Mouse (Mus musculus) urinary bladder, postnatal 4 days (tissue): ENCODE measurements around the gene Olfr635.
"Not testable (repeated sequence)": the region's sequence is repeated elsewhere in the genome, so short reads cannot be mapped to it uniquely, and the experiment has no call there.

Experiments used
- DNase-seq, 2 experiments: peaks; one replicate each; pipeline ENCODE4 v3.0.0; 2021 to 2022; ENCODE audit warnings: low spot score in 2 of 2

Olfr635 gene

DNA sequence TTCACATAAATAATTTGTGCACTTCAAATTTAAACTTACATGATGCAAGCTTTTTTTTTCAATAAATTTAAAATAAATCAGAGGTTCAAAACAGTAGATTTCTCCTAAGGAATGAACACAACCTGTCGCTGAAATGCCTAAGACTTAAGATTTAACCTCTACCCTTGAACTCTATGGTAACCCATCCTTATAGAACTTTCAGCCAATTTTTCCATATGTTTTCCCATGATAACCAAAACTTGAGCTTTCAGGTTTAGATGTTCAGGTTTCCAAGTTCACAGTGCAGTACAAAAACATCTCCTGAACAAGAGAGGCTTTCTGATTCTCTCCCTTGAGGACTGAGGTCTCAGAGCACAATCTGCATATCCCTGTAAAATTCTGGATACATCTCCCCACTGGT lies at the start of gene Olfr635:
Gene Olfr635, plus strand, starts transcription at position 301 of the 400 bp plus-strand sequence.
- no peak for DNase-seq

GRCm38 (mm10) chr7:103928525-103928924 lies 42.4 kb upstream of the Olfr635 start, which contains the start of gene Olfr631:
TSS of gene Olfr631 (plus strand) at chr7:103928825.
- no peak for DNase-seq

- DNase-seq: no peak
Measured at GRCm38 (mm10) chr7:103934264-103934663, 36.7 kb upstream of the Olfr635 start, which contains the start of gene Olfr632. TSS of gene Olfr632 (plus strand) at chr7:103934347.

- no peak for DNase-seq
Measured at GRCm38 (mm10) chr7:103942730-103943129, 28.2 kb upstream of the Olfr635 start.

- no peak for DNase-seq
Measured at GRCm38 (mm10) chr7:103944137-103944536, 26.8 kb upstream of the Olfr635 start, which contains the start of gene Olfr633. TSS of gene Olfr633 (plus strand) at chr7:103944437.

GRCm38 (mm10) chr7:103966873-103967272 lies 4.1 kb upstream of the Olfr635 start:
- DNase-seq: not testable (repeated sequence)

GRCm38 (mm10) chr7:103971782-103972181 lies 830 bp downstream of the Olfr635 start:
- DNase-seq: no peak

- no peak for DNase-seq
Measured at GRCm38 (mm10) chr7:103998446-103998845, 27.5 kb downstream of the Olfr635 start, which contains the start of gene Olfr638. TSS of gene Olfr638 (plus strand) at chr7:103998746.

DNA sequence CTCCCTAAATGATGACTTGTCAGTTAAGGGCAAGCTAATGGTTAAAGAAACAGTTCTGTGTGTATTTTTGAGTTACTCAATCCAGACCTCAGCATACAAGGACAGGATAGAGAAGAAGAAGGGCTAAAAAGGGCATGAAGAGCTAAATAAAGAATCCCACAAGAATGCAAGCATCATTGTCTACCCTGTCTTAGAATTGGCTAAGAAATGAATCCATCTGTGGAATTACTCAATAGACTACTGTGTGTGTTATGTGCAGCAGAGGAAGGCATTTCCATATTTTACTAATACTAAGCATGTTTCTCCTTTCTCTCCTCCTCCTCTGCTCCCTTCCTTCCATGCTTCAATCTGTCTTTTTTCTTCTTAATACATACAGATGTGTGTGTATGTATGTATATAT lies 28.2 kb downstream of the Olfr635 start:
- no peak for DNase-seq

DNA sequence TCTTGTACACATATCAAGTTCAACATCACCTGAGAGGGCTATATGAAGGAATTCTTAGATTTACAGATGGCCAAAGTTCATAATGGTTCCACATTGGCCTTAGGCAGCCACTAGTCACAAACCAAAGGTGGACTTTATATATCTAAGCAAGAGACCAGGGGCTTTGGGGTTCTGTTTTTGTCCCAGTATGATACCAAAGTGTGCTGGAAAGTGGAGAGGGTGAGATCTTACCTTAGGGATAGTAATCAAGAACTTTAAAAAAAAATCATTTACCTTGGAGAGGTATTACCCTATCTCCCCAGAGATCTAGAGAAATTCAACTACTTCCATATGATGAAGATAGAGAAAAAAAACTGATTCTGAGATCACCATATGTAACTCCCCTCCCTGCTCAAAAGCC lies 46.3 kb downstream of the Olfr635 start, which contains the start of gene Olfr639:
Gene Olfr639, minus strand, starts transcription at position 101 of the 400 bp plus-strand sequence.
- DNase-seq: no peak

DNA sequence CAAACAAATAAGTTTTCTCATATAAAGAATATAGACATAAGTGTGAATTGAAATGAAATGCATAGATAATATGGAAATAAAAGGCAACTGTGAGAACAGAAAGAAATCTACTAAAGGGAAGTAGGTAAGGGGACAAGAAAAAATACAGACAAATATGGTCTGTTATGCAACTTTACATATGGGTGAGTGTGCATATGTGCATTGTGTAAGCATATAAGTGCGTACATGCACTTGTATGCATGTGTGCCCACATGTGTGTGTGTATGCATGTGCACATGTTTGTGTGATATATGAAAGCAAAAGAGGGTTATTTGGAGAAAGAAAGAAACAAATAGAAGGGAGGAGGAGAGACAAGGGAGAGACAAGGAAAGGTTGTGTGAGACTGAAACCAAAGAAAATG lies 48.0 kb downstream of the Olfr635 start:
- no peak for DNase-seq

- DNase-seq: no peak
Measured at GRCm38 (mm10) chr7:104021651-104022050, 50.7 kb downstream of the Olfr635 start.

DNA sequence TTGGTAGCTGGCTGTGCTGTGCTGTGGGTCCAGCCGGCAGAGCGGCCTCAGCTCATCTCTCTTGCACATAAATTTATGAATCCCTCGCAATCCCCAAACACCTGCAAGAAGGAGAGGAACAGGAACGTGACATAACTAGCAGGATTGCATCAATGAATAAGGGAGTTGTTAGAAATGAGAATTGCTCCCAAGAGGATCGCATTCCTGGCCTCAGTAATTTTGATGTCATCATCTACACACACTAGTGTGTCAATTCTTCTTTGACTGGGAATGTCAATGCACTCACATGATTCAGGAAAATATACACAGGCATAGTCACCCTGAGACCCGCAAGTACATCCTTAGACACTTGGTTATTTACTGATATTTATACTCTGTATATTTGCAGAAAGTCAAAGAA lies 54.5 kb downstream of the Olfr635 start, which contains the start of gene Olfr640:
Gene Olfr640, minus strand, starts transcription at position 101 of the 400 bp plus-strand sequence.
- DNase-seq: no peak

DNA sequence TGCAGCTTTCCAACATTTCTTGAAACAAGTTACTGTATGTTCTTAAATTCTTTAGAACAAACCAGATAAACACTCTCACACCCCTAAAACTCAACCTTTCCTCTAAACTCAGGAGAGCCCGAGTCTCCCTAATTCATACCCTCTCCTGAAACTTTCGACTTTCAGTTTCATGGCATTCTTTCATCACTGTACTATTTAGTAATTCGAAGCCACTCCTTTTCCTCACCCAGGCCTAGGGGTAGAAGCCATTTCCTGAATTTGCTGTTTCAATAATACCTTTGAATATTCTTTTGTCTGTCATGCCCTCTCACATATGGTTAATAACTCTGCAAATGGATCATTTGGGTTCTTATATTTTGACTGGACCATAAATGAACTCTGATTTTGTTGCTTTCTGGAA lies 56.0 kb downstream of the Olfr635 start:
- no peak for DNase-seq

- DNase-seq: no peak
Measured at GRCm38 (mm10) chr7:104035145-104035544, 64.2 kb downstream of the Olfr635 start, which contains the start of gene Olfr641. TSS of gene Olfr641 (plus strand) at chr7:104035445.
